Comparison of ENCODE assay signal across 10 mouse cellular contexts in the genomic region with DNA sequence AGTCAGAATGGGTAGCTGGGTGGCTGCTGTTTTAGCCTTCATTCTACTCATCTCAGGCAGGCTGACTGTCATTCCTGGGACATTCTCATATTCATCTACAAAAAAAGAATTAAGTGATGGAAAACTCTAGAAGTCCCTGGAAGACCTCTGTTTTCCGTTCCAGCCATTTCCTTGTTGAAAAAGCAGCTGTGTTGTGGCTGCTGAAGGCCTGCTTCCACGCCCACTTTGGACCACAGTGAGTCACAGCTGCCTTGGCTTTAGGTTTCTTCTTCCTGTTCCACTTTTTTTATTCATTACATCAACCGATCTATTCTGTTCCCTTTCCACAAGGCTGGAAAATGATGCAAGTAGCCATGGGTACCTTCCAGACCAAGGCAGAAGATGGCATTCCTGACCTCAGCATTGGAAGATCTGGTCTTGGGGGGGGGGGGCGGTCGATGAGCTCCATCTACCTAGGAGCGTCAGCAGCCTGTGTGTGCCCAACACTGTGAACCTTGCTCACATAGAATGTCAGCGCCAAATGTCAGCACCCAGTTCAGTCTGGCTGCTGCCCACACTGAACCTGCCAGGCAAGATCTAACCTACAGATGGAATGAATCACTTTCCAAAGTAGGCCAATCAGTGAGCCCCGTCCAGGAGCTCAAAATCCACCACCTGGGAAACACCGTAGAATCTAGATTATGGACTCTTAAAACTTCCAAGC. TPM values are rescaled to one million over a fixed set of nuclear protein-coding genes. Genes with fewer than 3 reads are reported as not detected.
A peak's percentile ranks its signal among the peaks of the same experiment; 100 is the strongest.
DNase-seq lines count a peak whose midpoint lies in the region; ATAC-seq and TF ChIP-seq lines count a peak whose summit lies in the region.
"Had no signal": no experiment of that assay in that cellular context is flagged by ENCODE, and none has a peak within 500 bp of the region (broad histone marks: within the 10 kb centered on the region; RNA-seq: fewer than 3 reads in every experiment).

No protein-coding gene starts in this region.

- H3K9ac ChIP-seq in MEL (ENCODE audit: control insufficient read depth, low read depth, low read length, poor library complexity, severe bottlenecking), result no peak overlapping the region
- H3K9ac ChIP-seq in forebrain, embryonic 15.5 days (replicated peaks), result no peak overlapping the region

- TF ChIP-seq EP300 in MEL (IDR thresholded peaks at IDR 0.05; ENCODE audit: low read depth in 1 of 2, low read length in 2 of 2), result no peak

- no peaks in the 10 kb centered on the region for H3K27me3 ChIP-seq in MEL (ENCODE audit: control insufficient read depth in 1 of 2, insufficient read depth in 2 of 2, low read length in 2 of 2)
- H3K27me3 ChIP-seq in forebrain, embryonic 15.5 days, result no peaks in the 10 kb centered on the region

- H3K9me3 ChIP-seq in MEL (replicated peaks; ENCODE audit: insufficient read depth, low read length), result no peaks in the 10 kb centered on the region
- H3K9me3 ChIP-seq in forebrain, embryonic 15.5 days, result no peaks in the 10 kb centered on the region
- H3K9me3 ChIP-seq: G1E had no signal

- peaks cover 8 to 11% of the 10 kb centered on the region in 2 experiments for H3K36me3 ChIP-seq in MEL (ENCODE audit: control insufficient read depth in 1 of 2, insufficient read depth in 2 of 2, low read length in 2 of 2)
- peaks cover 13% of the 10 kb centered on the region; the same call in 1 of the 2 replicates for H3K36me3 ChIP-seq in forebrain, embryonic 15.5 days

- no peak for TF ChIP-seq RAD21 in MEL (IDR thresholded peaks at IDR 0.05; ENCODE audit: low read depth, low read length)

- H3K4me3 ChIP-seq in MEL (ENCODE audit: control insufficient read depth in 1 of 2, insufficient read depth in 1 of 2, low read depth in 2 of 2, low read length in 2 of 2), result no peak overlapping the region
- no peak overlapping the region for H3K4me3 ChIP-seq in forebrain, embryonic 15.5 days
- H3K4me3 ChIP-seq: erythroblast, embryonic 14.5 days had no signal

- ATAC-seq in forebrain, embryonic 15.5 days (replicated peaks), result no peak

- WGBS in forebrain, embryonic 15.5 days, result 89% methylated on average over 9 of the region's 9 CpGs

- peaks cover 11 to 16% of the 10 kb centered on the region in 2 experiments for H3K4me1 ChIP-seq in MEL (ENCODE audit: control insufficient read depth in 1 of 2, insufficient read depth in 2 of 2, low read length in 2 of 2)
- H3K4me1 ChIP-seq in forebrain, embryonic 15.5 days, result no peaks in the 10 kb centered on the region

- no peak overlapping the region for H3K4me2 ChIP-seq in forebrain, embryonic 15.5 days (replicated peaks)

- peak; percentile 29 for DNase-seq in kidney, adult 9 months
- DNase-seq in kidney, adult 8-10 months, result no peak
- DNase-seq in MEL (ENCODE audit: low read depth, low spot score), result peak; percentile 47
- peak; percentile 67 for DNase-seq in heart, adult 9 months (ENCODE audit: low spot score in 2 of 2)
- DNase-seq in lung, postnatal 36 days, result peak; percentile 77
- DNase-seq in left cerebral cortex, adult 9 months (ENCODE audit: low spot score in 2 of 2), result no peak
- DNase-seq in thymus, adult 18-20 months, result no peak

- no peak for TF ChIP-seq CTCF in MEL (IDR thresholded peaks at IDR 0.05 in 2 of 3, conservative IDR thresholded peaks at IDR 0.05 in 1 of 3; ENCODE audit: control insufficient read depth in 1 of 3, insufficient read depth in 1 of 3, low read depth in 2 of 3, low read length in 3 of 3, poor library complexity in 1 of 3, severe bottlenecking in 1 of 3)

- H3K79me2 ChIP-seq in MEL (ENCODE audit: control insufficient read depth, insufficient read depth, low read length, poor library complexity), result peaks cover 3% of the 10 kb centered on the region; the same call in 1 of the 2 replicates

- TF ChIP-seq POLR2A in MEL (IDR thresholded peaks at IDR 0.05; ENCODE audit: control insufficient read depth in 1 of 2, insufficient read depth in 1 of 2, low read depth in 1 of 2, low read length in 2 of 2, poor library complexity in 1 of 2), result no peak

- H3K27ac ChIP-seq in MEL (ENCODE audit: control insufficient read depth, low read depth, low read length), result no peak overlapping the region
- H3K27ac ChIP-seq in forebrain, embryonic 15.5 days (replicated peaks), result no peak overlapping the region

TF ChIP-seq in MEL, 35 proteins besides CTCF, POLR2A, EP300 and RAD21:
- TF ChIP-seq TAL1 (IDR thresholded peaks at IDR 0.05; ENCODE audit: low read length), result no peak
- TF ChIP-seq ETS1 (IDR thresholded peaks at IDR 0.05; ENCODE audit: low read depth, low read length), result peak; percentile 58; the same call in 1 of the 2 replicates

RNA-seq across cellular contexts. Expression of gene Eif2d, which starts 31.4 kb away (rescaled TPM):
- total RNA-seq in MEL (2012; rRNA removed), result 29.3 and 31.0 TPM in 2 replicates
- polyA plus RNA-seq in MEL (2012; ENCODE audit: insufficient read depth in 1 of 2, insufficient read length in 2 of 2, low read depth in 1 of 2, low replicate concordance in 2 of 2, missing spikeins in 1 of 2), result 10 to 100 TPM in 1 of 2 experiments, not detected in 1; 43.6 TPM
- polyA plus RNA-seq in forebrain, embryonic 15.5 days (2015; fragmentation: Nextera tagmentation; extraction: Ambion mirVana), result 58.4 and 61.6 TPM in 2 replicates

RNA-seq across cellular contexts. Expression of gene Dyrk3, which starts 46.3 kb away (rescaled TPM):
- total RNA-seq in MEL (2012; rRNA removed), result 7.9 and 8.6 TPM in 2 replicates
- 10 to 100 TPM in 1 of 2 experiments, not detected in 1; 11.8 TPM for polyA plus RNA-seq in MEL (2012; ENCODE audit: insufficient read depth in 1 of 2, insufficient read length in 2 of 2, low read depth in 1 of 2, low replicate concordance in 2 of 2, missing spikeins in 1 of 2)
- polyA plus RNA-seq in forebrain, embryonic 15.5 days (2015; fragmentation: Nextera tagmentation; extraction: Ambion mirVana), result 17.9 and 20.8 TPM in 2 replicates

Comparison
In these comparisons a context has a peak if more than half of its experiments do, and no peak if none do; other contexts are left out.
1. DNase-seq: peak in kidney, adult 9 months (single experiment), MEL (single experiment), heart, adult 9 months (2 of 2) and lung, postnatal 36 days (single experiment); none in kidney, adult 8-10 months (0 of 2), left cerebral cortex, adult 9 months (0 of 2) and thymus, adult 18-20 months (0 of 2).